Mouse (Mus musculus) Patski (cell line): ENCODE results near the gene Dusp10. TPM values are rescaled to one million over a fixed set of nuclear protein-coding genes. Genes with fewer than 3 reads are reported as not detected.

Experiments used
- ATAC-seq: fragments of 100-300 bp; one replicate; pipeline ENCODE4 v1.8.0; 2021
- CTCF ChIA-PET: fragments of 350-600 bp; sonication (Branson Sonifier 250); formaldehyde crosslinking; loops from one replicate; lab custom pipeline; 2022; ENCODE audit warnings: inconsistent platforms; lab: Charles Lee
- POLR2A ChIA-PET: fragments of 350-600 bp; sonication (Branson Sonifier 250); formaldehyde crosslinking; loops from one replicate; lab custom pipeline; 2022; ENCODE audit warnings: antibody characterized with exemption, inconsistent platforms; lab: Charles Lee
- DNase-seq: peaks from one replicate; pipeline ENCODE4 v3.0.0-alpha.2; 2011; ENCODE audit warnings: low read depth, low spot score
- H3K27me3 ChIP-seq: fragments of 371-371 bp; one replicate; pipeline ENCODE4 v1.5.1; 2021
- CTCF ChIP-seq: fragments of 100-300 bp; IDR thresholded peaks from one replicate; pipeline ENCODE4 v1.5.1; 2021
- in situ Hi-C: fragments of 300-500 bp; cut with MboI; formaldehyde crosslinking; loops from 3 replicates; pipeline ENCODE4 v1.11.1; 2018; ENCODE audit warnings: low pct_unique_long_range_greater_than_20kb, mixed read lengths
- polyA plus RNA-seq: library from polyadenylated mRNA; unstranded; gene quantifications from one replicate; pipeline ENCODE4 v1.2.3, GENCODE M21; 2021

Dusp10 gene
- polyA plus RNA-seq, 1 experiment from 2014 or later = 31.3 TPM

- ChIA-PET POLR2A (no interaction called here), CTCF (interaction anchor here (1.1 kb wide), 1 partner anchor 19 kb away, joined by 3 read pairs; no protein-coding TSS in a partner anchor)
- no peak for ATAC-seq
- H3K27me3 ChIP-seq = no peaks in the 10 kb centered on the region
- in situ Hi-C loops = no loop called here
- TF ChIP-seq CTCF = no peak
- DNase-seq = no peak
Observed at GRCm38 (mm10) chr1:184118586-184118985, 105.5 kb downstream of the Dusp10 start.

Other genes with a start within 250 kb of the Dusp10 start
- 3.4 TPM for gene 1700056E22Rik, start 21.0 kb downstream of the Dusp10 start, polyA plus RNA-seq